Mouse (Mus musculus): ENCODE results near the gene Col28a1.

- TF ChIP-seq USF1 (IDR thresholded peaks at IDR 0.05; ENCODE audit: low read depth, low read length), result no peak
- no peak for TF ChIP-seq CTCF (IDR thresholded peaks at IDR 0.05 in 2 of 3, conservative IDR thresholded peaks at IDR 0.05 in 1 of 3; ENCODE audit: control insufficient read depth in 1 of 3, insufficient read depth in 1 of 3, low read depth in 2 of 3, low read length in 3 of 3, poor library complexity in 1 of 3, severe bottlenecking in 1 of 3)
- no peak for TF ChIP-seq MAFK (IDR thresholded peaks at IDR 0.05; ENCODE audit: borderline replicate concordance, low read depth, low read length)
These were observed 133.2 kb downstream of the Col28a1 start for GRCm38 (mm10) chr6:8059199-8059598.

Data from MEL (cell line).